Mouse (Mus musculus): Measurements from ENCODE around the gene Nkapl. TPM values are rescaled to one million over a fixed set of nuclear protein-coding genes. Genes with fewer than 3 reads are reported as not detected.
A peak's percentile ranks its signal among the peaks of the same experiment; 100 is the strongest.

The Nkapl gene
- polyA plus RNA-seq, 1 experiment from 2014 or later, result 2.0 TPM

DNA sequence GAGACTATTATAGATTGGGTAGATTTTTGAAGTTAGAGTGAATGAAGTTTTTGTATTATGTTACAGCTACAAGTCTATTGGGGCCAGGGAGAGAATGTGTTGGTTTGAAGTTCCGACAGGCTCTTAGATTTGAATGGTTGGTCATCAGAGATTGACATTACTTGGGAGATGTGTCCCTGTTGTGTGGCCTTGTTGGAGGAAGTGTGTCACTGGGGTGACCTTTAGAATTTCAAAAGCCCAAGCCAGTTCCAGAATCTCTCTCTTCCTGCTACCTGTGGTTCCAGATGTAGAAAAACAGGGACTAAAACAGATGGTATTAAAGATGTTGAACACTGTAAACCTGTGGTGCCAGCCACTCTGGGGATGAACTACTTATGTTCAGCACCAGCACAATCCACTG lies 40.7 kb downstream of the Nkapl start:
- Histone ChIP-seq H3K36me3 (ENCODE audit: control insufficient read depth, insufficient read depth, low read length) (no peaks in the 10 kb centered on the region), H3K4me3 (ENCODE audit: control insufficient read depth in 1 of 2, insufficient read depth in 1 of 2, low read depth in 1 of 2, low read length in 2 of 2) (no peak overlapping the region), H3K27me3 (ENCODE audit: control insufficient read depth, insufficient read depth, low read length) (no peaks in the 10 kb centered on the region), H3K4me1 (ENCODE audit: control insufficient read depth in 2 of 2, insufficient read depth in 2 of 2, low read length in 2 of 2) (no peaks in the 10 kb centered on the region), H3K9ac (ENCODE audit: low read length) (no peak overlapping the region), H3K27ac (replicated peaks in 1 of 2; ENCODE audit: control insufficient read depth in 1 of 2, insufficient read depth in 1 of 2, low read depth in 2 of 2, low read length in 2 of 2) (no peak overlapping the region), H3K4me2 (ENCODE audit: low read length) (no peak overlapping the region), H3K9me3 (ENCODE audit: control insufficient read depth, low read length) (no peaks in the 10 kb centered on the region)
- WGBS, result 91% methylated on average over 1 of the region's 1 CpGs
- ATAC-seq (ENCODE audit: insufficient number of reproducible peaks, insufficient read depth, low FRiP score, low read depth), result no peak

DNA sequence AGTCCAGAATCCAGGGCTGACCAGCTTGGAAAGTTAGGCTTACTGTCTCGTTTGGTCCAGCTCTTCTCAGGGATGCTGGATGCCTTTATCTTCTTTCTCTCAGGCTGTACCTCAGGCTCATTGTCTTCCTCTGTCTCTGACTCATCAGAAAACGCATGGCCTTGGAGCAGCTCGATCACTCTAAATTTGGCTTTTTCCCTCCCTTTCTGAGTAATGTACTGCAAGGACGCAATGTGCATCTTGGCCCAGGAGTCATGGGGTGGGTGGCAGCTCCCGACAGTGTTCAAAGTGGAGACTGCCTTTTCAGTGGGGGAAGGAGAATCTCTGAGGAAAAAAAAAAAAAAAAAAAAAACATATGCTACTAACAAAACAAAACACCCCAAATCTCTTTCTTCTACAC lies 45.0 kb downstream of the Nkapl start:
- 54% methylated on average over 5 of the region's 5 CpGs for WGBS
- Histone ChIP-seq H3K36me3 (ENCODE audit: control insufficient read depth, insufficient read depth, low read length) (no peaks in the 10 kb centered on the region), H3K9ac (ENCODE audit: low read length) (no peak overlapping the region), H3K9me3 (ENCODE audit: control insufficient read depth, low read length) (no peaks in the 10 kb centered on the region), H3K4me2 (ENCODE audit: low read length) (no peak overlapping the region), H3K4me1 (ENCODE audit: control insufficient read depth in 2 of 2, insufficient read depth in 2 of 2, low read length in 2 of 2) (peaks cover 2 to 5% of the 10 kb centered on the region in 2 experiments; a peak in 1 of 4 replicates), H3K4me3 (ENCODE audit: control insufficient read depth in 1 of 2, insufficient read depth in 1 of 2, low read depth in 1 of 2, low read length in 2 of 2) (no peak overlapping the region), H3K27ac (replicated peaks in 1 of 2; ENCODE audit: control insufficient read depth in 1 of 2, insufficient read depth in 1 of 2, low read depth in 2 of 2, low read length in 2 of 2) (no peak overlapping the region), H3K27me3 (ENCODE audit: control insufficient read depth, insufficient read depth, low read length) (no peaks in the 10 kb centered on the region)
- ATAC-seq (ENCODE audit: insufficient number of reproducible peaks, insufficient read depth, low FRiP score, low read depth), result no peak

DNA sequence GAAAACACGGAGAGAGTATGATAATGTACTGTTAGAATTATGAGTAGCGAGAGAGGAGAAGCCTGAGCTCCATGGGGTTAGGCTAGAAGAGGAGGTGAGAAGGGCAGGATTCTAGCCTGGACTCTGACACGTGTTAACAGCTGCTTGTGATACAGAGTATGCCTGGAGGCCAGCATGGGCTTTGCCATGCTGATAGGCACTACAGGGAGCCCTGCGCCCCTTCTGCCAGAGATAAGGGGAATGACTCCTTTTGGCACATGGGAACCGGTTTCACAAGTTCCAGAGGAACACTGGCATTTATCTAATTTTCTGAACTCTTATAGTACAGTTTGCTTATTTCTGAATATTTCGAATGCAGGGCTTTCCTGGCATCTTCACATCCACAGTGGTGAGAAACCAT lies 49.4 kb downstream of the Nkapl start:
- 27% methylated on average over 6 of the region's 6 CpGs for WGBS
- peaks cover 7 to 19% of the 10 kb centered on the region in 2 experiments; a peak in 3 of 4 replicates for H3K4me1 ChIP-seq (ENCODE audit: control insufficient read depth in 2 of 2, insufficient read depth in 2 of 2, low read length in 2 of 2)

DNA sequence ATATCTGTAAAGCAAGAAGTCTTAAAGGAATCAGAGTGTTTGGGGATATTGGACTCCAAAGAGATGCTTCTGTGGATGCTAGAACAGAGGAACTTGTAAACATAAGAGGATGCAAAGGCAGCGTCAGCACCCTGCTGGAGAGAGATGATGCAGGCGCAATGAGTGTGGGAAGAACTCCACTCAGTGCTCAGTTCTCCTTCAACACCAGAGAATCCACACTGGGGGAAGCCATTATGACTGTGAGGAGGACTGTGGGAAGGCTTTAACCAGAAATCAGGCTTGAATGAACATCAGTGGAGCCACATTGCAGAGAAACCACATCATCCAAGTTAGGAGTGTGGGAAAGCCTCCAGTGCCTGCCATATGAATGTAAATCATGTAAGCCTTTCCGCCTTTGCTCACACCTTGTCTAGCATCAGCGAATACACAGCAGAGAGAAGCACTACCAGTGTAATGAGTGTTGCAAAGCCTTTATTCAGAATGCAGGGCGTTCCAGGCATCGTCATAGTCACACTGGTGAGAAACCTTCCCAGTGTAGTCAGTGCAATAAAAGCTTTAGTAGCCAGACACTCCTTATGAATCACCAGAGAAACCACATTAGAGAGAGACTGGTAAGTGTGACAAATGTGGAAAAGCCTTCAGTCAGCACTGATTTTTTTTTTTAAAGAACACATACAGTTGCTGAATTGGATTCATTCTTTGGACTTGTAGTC lies 50.9 kb downstream of the Nkapl start:
- no peak overlapping the region for H3K9ac ChIP-seq (ENCODE audit: low read length)
- H3K9me3 ChIP-seq (ENCODE audit: control insufficient read depth, low read length), result no peaks in the 10 kb centered on the region
- H3K4me3 ChIP-seq (ENCODE audit: control insufficient read depth in 1 of 2, insufficient read depth in 1 of 2, low read depth in 1 of 2, low read length in 2 of 2), result no peak overlapping the region
- H3K4me2 ChIP-seq (ENCODE audit: low read length), result no peak overlapping the region
- peaks cover 7 to 19% of the 10 kb centered on the region in 2 experiments; a peak in 3 of 4 replicates for H3K4me1 ChIP-seq (ENCODE audit: control insufficient read depth in 2 of 2, insufficient read depth in 2 of 2, low read length in 2 of 2)
- no peak for ATAC-seq (ENCODE audit: insufficient number of reproducible peaks, insufficient read depth, low FRiP score, low read depth)
- H3K27ac ChIP-seq (replicated peaks in 1 of 2; ENCODE audit: control insufficient read depth in 1 of 2, insufficient read depth in 1 of 2, low read depth in 2 of 2, low read length in 2 of 2), result no peak overlapping the region
- no peaks in the 10 kb centered on the region for H3K36me3 ChIP-seq (ENCODE audit: control insufficient read depth, insufficient read depth, low read length)
- no peaks in the 10 kb centered on the region for H3K27me3 ChIP-seq (ENCODE audit: control insufficient read depth, insufficient read depth, low read length)
- 82% methylated on average over 6 of the region's 6 CpGs for WGBS

More for the DNA sequence above, 49.4 kb downstream of the Nkapl start:
- ATAC-seq (ENCODE audit: insufficient number of reproducible peaks, insufficient read depth, low FRiP score, low read depth), result no peak
- Histone ChIP-seq H3K36me3 (ENCODE audit: control insufficient read depth, insufficient read depth, low read length) (no peaks in the 10 kb centered on the region), H3K27ac (replicated peaks in 1 of 2; ENCODE audit: control insufficient read depth in 1 of 2, insufficient read depth in 1 of 2, low read depth in 2 of 2, low read length in 2 of 2) (no peak overlapping the region), H3K4me2 (ENCODE audit: low read length) (no peak overlapping the region), H3K27me3 (ENCODE audit: control insufficient read depth, insufficient read depth, low read length) (no peaks in the 10 kb centered on the region), H3K9me3 (ENCODE audit: control insufficient read depth, low read length) (no peaks in the 10 kb centered on the region), H3K4me3 (ENCODE audit: control insufficient read depth in 1 of 2, insufficient read depth in 1 of 2, low read depth in 1 of 2, low read length in 2 of 2) (no peak overlapping the region), H3K9ac (ENCODE audit: low read length) (no peak overlapping the region)

MicroRNAs within 50 kb of the gene (microRNA counts, 519-probe panel; counts per million panel counts)
- microRNA mmu-miR-1896, result 322 counts per million, percentile 70 among the panel's probes with 10 or more counts

Small RNA genes lying within 50 kb of the gene (microRNA-seq; reads per million reads assigned to microRNA genes)
- gene Mir1896, result not detected

Other genes with a start within 250 kb of the Nkapl start
- not detected in 2 replicates for gene Gpx5, start 175.8 kb downstream of the Nkapl start, polyA plus RNA-seq (2014; fragmentation: Nextera tagmentation; extraction: Ambion mirVana)
- not detected in 2 replicates for gene Gpx6, start 156.4 kb downstream of the Nkapl start, polyA plus RNA-seq (2014; fragmentation: Nextera tagmentation; extraction: Ambion mirVana)
- not detected in 2 replicates for gene Olfr1367, start 121.6 kb downstream of the Nkapl start, polyA plus RNA-seq (2014; fragmentation: Nextera tagmentation; extraction: Ambion mirVana)
- 6.9 and 8.1 TPM in 2 replicates for gene Zscan12, start 105.7 kb downstream of the Nkapl start, polyA plus RNA-seq (2014; fragmentation: Nextera tagmentation; extraction: Ambion mirVana)
- gene Zkscan3, start 65.8 kb downstream of the Nkapl start, polyA plus RNA-seq (2014; fragmentation: Nextera tagmentation; extraction: Ambion mirVana), result 67.1 and 67.3 TPM in 2 replicates
- gene Pgbd1, start 27.5 kb downstream of the Nkapl start, polyA plus RNA-seq (2014; fragmentation: Nextera tagmentation; extraction: Ambion mirVana), result 2.4 and 3.6 TPM in 2 replicates
- gene Zscan26, start 14.8 kb downstream of the Nkapl start, polyA plus RNA-seq (2014; fragmentation: Nextera tagmentation; extraction: Ambion mirVana), result 28.1 and 29.9 TPM in 2 replicates
- gene Zkscan4, start 10.4 kb upstream of the Nkapl start, polyA plus RNA-seq (2014; fragmentation: Nextera tagmentation; extraction: Ambion mirVana), result 1.7 and 1.9 TPM in 2 replicates
- gene Gm10065, start 10.9 kb upstream of the Nkapl start, polyA plus RNA-seq (2014; fragmentation: Nextera tagmentation; extraction: Ambion mirVana), result not detected in 2 replicates
- 0.57 and 0.61 TPM in 2 replicates for gene AK157302, start 26.7 kb upstream of the Nkapl start, polyA plus RNA-seq (2014; fragmentation: Nextera tagmentation; extraction: Ambion mirVana)
- 15.0 and 17.5 TPM in 2 replicates for gene Gm11273, start 32.9 kb upstream of the Nkapl start, polyA plus RNA-seq (2014; fragmentation: Nextera tagmentation; extraction: Ambion mirVana)
- 6.3 and 7.2 TPM in 2 replicates for gene Zkscan8, start 62.6 kb upstream of the Nkapl start, polyA plus RNA-seq (2014; fragmentation: Nextera tagmentation; extraction: Ambion mirVana)
- gene Olfr1366, start 74.3 kb upstream of the Nkapl start, polyA plus RNA-seq (2014; fragmentation: Nextera tagmentation; extraction: Ambion mirVana), result 0.07 and 0.11 TPM in 2 replicates
- not detected in 2 replicates for gene Olfr1535, start 91.4 kb upstream of the Nkapl start, polyA plus RNA-seq (2014; fragmentation: Nextera tagmentation; extraction: Ambion mirVana)
- gene Olfr1364, start 113.2 kb upstream of the Nkapl start, polyA plus RNA-seq (2014; fragmentation: Nextera tagmentation; extraction: Ambion mirVana), result not detected in 2 replicates
- not detected in 2 replicates for gene Olfr1362, start 145.5 kb upstream of the Nkapl start, polyA plus RNA-seq (2014; fragmentation: Nextera tagmentation; extraction: Ambion mirVana)
- gene Olfr11, start 174.0 kb upstream of the Nkapl start, polyA plus RNA-seq (2014; fragmentation: Nextera tagmentation; extraction: Ambion mirVana), result not detected in 2 replicates
- not detected in 2 replicates for gene Olfr1361, start 194.9 kb upstream of the Nkapl start, polyA plus RNA-seq (2014; fragmentation: Nextera tagmentation; extraction: Ambion mirVana)
- gene Olfr1360, start 208.9 kb upstream of the Nkapl start, polyA plus RNA-seq (2014; fragmentation: Nextera tagmentation; extraction: Ambion mirVana), result not detected in 2 replicates
- gene Olfr1359, start 229.6 kb upstream of the Nkapl start, polyA plus RNA-seq (2014; fragmentation: Nextera tagmentation; extraction: Ambion mirVana), result not detected in 2 replicates
- 1.2 and 1.4 TPM in 2 replicates for gene Hist1h2bl, start 247.6 kb upstream of the Nkapl start, polyA plus RNA-seq (2014; fragmentation: Nextera tagmentation; extraction: Ambion mirVana)
- 12.2 and 15.1 TPM in 2 replicates for gene Hist1h2ai, start 247.9 kb upstream of the Nkapl start, polyA plus RNA-seq (2014; fragmentation: Nextera tagmentation; extraction: Ambion mirVana)
- gene Hist1h3h, start 249.2 kb upstream of the Nkapl start, polyA plus RNA-seq (2014; fragmentation: Nextera tagmentation; extraction: Ambion mirVana), result 2.4 and 4.4 TPM in 2 replicates

All from heart, embryonic 14.5 days (tissue).